Mouse (Mus musculus) brown adipose tissue, adult 24 weeks (tissue): ENCODE measurements around the gene Pdcd6. TPM values are rescaled to one million over a fixed set of nuclear protein-coding genes. Genes with fewer than 3 reads are reported as not detected.
A peak's percentile ranks its signal among the peaks of the same experiment; 100 is the strongest.

Experiments
- H3K27ac ChIP-seq: fragments of 200-500 bp; replicated peaks from 2 replicates; pipeline ENCODE4 v1.5.1; 2012; ENCODE audit warnings: low read depth, mild to moderate bottlenecking, low read length
- H3K4me1 ChIP-seq: fragments of 200-500 bp; 2 replicates; pipeline ENCODE4 v1.6.1; 2012; ENCODE audit warnings: low read length, mixed read lengths; ENCODE audit not compliant: control insufficient read depth, insufficient read depth, insufficient read length
- H3K4me3 ChIP-seq: fragments of 200-500 bp; 2 replicates; pipeline ENCODE4 v1.5.1; 2012; ENCODE audit warnings: low read depth, mild to moderate bottlenecking, low read length, moderate library complexity; ENCODE audit not compliant: insufficient read depth
- polyA plus RNA-seq: library from polyadenylated mRNA; stranded (reverse); fragments of >200 nt; gene quantifications from 2 replicates; pipeline ENCODE4 v1.2.4, GENCODE M21; 2012; ENCODE audit not compliant: missing spikeins, insufficient read depth, insufficient read length

Pdcd6 gene
- polyA plus RNA-seq, 1 experiment = 98.6 TPM

GRCm38 (mm10) chr13:74302050-74303037 is 15.0 kb downstream of the Pdcd6 start:
- no peak overlapping the region for H3K4me3 ChIP-seq
- no peaks in the 10 kb centered on the region for H3K4me1 ChIP-seq
- no peak overlapping the region for H3K27ac ChIP-seq

GRCm38 (mm10) chr13:74301607-74301984 is 15.8 kb downstream of the Pdcd6 start:
- H3K4me1 ChIP-seq = no peaks in the 10 kb centered on the region
- no peak overlapping the region for H3K27ac ChIP-seq
- no peak overlapping the region for H3K4me3 ChIP-seq

- H3K27ac ChIP-seq = no peak overlapping the region
- no peaks in the 10 kb centered on the region for H3K4me1 ChIP-seq
- H3K4me3 ChIP-seq = no peak overlapping the region
Measured at GRCm38 (mm10) chr13:74300925-74301606, 16.3 kb downstream of the Pdcd6 start.

- no peak overlapping the region for H3K4me3 ChIP-seq
- H3K4me1 ChIP-seq = no peaks in the 10 kb centered on the region
- H3K27ac ChIP-seq = no peak overlapping the region
Measured at GRCm38 (mm10) chr13:74296376-74296775, 21.0 kb downstream of the Pdcd6 start.

- Histone ChIP-seq H3K4me3 (peak within 1 kb of the TSS; percentile 9; the same call in 1 of the 2 replicates), H3K27ac (no peak within 1 kb of the TSS), H3K4me1 (no peaks in the 10 kb centered on the region)
Measured at GRCm38 (mm10) chr13:74292167-74292566, 25.2 kb downstream of the Pdcd6 start, which contains the start of gene Ahrr. Ahrr (minus strand) TSS chr13:74292331.

- Histone ChIP-seq H3K4me3 (no peak overlapping the region), H3K4me1 (no peaks in the 10 kb centered on the region), H3K27ac (no peak overlapping the region)
Measured at GRCm38 (mm10) chr13:74289646-74290045, 27.7 kb downstream of the Pdcd6 start.

- no peak overlapping the region for H3K4me3 ChIP-seq
- no peaks in the 10 kb centered on the region for H3K4me1 ChIP-seq
- no peak overlapping the region for H3K27ac ChIP-seq
Measured at GRCm38 (mm10) chr13:74282299-74282698, 35.1 kb downstream of the Pdcd6 start.

GRCm38 (mm10) chr13:74275726-74276125 is 41.7 kb downstream of the Pdcd6 start:
- no peak overlapping the region for H3K4me3 ChIP-seq
- H3K27ac ChIP-seq = no peak overlapping the region
- no peaks in the 10 kb centered on the region for H3K4me1 ChIP-seq

- Histone ChIP-seq H3K4me1 (no peaks in the 10 kb centered on the region), H3K4me3 (peak overlapping the region; percentile 50), H3K27ac (peak overlapping the region; percentile 67)
Measured at GRCm38 (mm10) chr13:74260231-74260992, 57.0 kb downstream of the Pdcd6 start.

GRCm38 (mm10) chr13:74259460-74260230 is 57.7 kb downstream of the Pdcd6 start:
- H3K4me1 ChIP-seq = no peaks in the 10 kb centered on the region
- peak overlapping the region; percentile 67 for H3K27ac ChIP-seq
- peak overlapping the region; percentile 50 for H3K4me3 ChIP-seq

Other genes with a start within 250 kb of the Pdcd6 start
- not detected in 2 replicates for gene Slc9a3, start 196.1 kb downstream of the Pdcd6 start, polyA plus RNA-seq
- 46.9 and 55.9 TPM in 2 replicates for gene Exoc3, start 108.8 kb downstream of the Pdcd6 start, polyA plus RNA-seq
- not detected in 2 replicates for gene Ahrr, start 25.2 kb downstream of the Pdcd6 start, polyA plus RNA-seq
- 1,578 and 1,653 TPM in 2 replicates for gene Sdha, start 32.7 kb upstream of the Pdcd6 start, polyA plus RNA-seq
- gene Ccdc127, start 32.7 kb upstream of the Pdcd6 start, polyA plus RNA-seq = 36.3 and 51.4 TPM in 2 replicates
- 2.3 and 3.4 TPM in 2 replicates for gene Lrrc14b, start 46.4 kb upstream of the Pdcd6 start, polyA plus RNA-seq
- gene Zfp72, start 73.3 kb upstream of the Pdcd6 start, polyA plus RNA-seq = 4.0 and 4.8 TPM in 2 replicates
- gene Ftl1-ps1, start 82.1 kb upstream of the Pdcd6 start, polyA plus RNA-seq = 175 and 212 TPM in 2 replicates
- gene Zfp825, start 176.4 kb upstream of the Pdcd6 start, polyA plus RNA-seq = 5.4 and 8.0 TPM in 2 replicates